Mouse (Mus musculus): Measurements from ENCODE around the gene Hist2h2ac. TPM values are rescaled to one million over a fixed set of nuclear protein-coding genes. Genes with fewer than 3 reads are reported as not detected.
"Not testable (repeated sequence)": the region's sequence is repeated elsewhere in the genome, so short reads cannot be mapped to it uniquely, and the experiment has no call there.

Gene Hist2h2ac
- total RNA-seq, 2 experiments from 2014 or later, result 12.1 to 12.5 TPM

DNA sequence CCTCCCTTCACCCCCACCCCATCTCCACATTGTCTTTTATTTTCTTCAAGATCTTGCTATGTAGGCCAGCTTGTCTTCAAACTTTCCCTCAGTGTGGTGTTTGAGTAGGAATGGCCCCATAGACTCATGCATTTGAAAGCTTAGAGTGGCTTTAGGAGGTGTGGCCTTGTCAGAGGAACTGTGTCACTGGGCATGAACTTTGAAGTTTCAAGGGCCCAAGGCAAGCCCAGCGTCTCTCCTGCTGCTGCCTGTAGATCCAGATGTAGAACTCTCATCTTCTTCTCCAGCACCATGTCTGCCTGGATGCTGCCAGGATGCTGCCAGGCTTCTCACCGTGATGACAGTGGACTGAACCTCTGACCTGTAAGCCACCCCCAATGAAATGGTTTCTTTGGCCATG lies 8.1 kb upstream of the Hist2h2ac start:
- no peak for DNase-seq

DNA sequence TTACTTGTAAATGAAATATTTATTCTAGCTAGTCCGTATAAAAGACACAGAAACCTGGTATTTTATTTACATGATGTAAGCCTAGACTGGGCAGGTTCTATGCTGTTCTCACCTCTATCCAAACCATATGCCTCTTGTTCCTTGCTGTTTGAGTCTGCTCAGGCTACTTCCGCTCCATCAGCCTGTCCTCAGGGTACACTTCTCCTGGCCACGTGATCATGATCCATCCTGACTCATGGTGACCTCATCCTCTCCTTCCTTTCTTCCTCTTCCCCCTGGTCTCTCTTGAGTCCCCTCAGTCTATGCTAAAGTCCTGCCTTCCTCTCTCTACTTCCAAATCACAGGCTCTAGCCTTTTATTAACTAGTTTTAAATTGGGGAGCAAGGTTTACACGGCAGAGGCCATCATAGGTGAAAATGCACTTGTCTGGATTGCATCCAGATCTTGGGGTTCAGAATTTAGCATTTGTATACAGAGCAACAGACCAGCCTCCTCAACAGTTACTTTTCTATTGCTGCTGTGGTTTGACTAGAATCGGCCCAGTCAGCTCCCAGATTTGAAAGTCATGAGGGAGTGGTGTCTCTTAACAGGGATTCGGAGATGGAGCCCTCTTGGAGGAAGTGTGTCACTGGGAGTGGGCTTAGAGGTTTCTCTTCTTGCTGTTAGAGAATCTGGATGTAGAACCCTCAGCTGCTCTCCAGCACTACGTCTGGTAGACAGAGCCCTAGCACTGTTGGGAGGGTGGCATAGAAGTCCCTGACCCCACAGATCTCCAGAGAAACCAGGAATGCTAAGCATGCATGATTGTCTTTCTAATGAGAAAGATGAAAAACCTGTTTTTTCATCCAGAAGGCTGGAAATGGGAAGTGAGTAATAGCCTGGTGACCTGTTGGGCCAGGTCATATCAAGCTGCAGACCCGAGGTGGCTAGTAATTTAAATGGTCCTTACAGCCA lies 6.3 kb upstream of the Hist2h2ac start:
- DNase-seq, result peak; percentile 34

DNA sequence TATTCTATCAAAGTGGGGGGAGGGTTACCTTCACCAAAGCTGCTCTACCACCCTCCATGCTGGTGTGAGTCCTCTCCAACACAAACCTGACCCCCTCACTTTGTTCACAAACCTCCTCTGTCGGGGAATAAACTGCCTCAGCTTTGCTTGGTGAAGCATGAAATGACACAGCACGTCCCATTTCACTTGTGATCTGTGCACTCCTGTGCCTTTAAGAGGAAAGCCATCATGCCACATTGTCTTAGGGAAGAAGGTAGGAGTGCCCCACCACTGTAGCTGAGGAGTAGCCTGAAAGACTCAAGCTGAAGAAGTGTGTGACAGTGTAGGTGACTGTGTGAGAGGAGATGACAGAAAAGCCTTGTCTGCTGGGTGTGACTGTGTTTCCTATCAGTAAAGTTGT lies 4.7 kb upstream of the Hist2h2ac start:
- DNase-seq, result no peak

DNA sequence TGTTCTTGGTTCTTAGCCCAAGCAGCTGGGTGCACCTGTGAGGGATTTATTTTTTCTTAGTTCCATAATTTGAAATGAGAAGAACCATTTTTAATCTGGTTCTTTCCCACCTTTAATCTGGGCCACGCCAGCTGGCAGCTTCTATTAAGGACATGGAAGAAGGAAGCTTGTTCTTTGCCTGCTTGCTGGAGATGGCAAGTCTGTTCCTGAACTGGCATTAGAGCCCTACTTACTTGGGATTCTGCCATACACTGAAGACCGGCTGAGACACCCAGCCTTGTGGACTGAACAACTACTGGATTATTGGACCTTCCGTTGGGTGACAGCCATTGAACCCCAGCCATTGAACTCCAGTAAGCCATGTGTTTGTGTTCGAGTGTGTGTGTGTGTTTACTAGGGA lies 2.1 kb upstream of the Hist2h2ac start:
- no peak for DNase-seq

DNA sequence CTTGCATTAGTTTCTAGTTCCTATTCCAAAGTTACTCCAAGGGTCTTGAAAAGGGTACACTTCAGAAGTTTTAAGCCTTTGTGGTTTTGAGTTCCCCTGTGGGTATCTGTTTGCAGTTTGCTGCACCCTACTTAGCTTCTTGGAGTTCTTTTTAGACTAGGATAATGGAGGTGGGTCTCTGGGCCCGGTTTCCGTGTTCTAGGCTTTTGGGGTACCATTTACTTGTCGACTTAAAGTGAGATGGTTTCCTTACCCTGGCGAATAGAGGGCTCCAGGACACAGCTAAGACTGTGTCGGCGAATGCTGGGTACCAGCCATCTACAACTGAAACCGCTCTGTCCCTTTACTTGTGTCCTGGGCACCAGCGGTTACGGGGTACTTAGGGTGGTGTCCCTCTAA lies 959 bp upstream of the Hist2h2ac start:
- no peak for DNase-seq

DNA sequence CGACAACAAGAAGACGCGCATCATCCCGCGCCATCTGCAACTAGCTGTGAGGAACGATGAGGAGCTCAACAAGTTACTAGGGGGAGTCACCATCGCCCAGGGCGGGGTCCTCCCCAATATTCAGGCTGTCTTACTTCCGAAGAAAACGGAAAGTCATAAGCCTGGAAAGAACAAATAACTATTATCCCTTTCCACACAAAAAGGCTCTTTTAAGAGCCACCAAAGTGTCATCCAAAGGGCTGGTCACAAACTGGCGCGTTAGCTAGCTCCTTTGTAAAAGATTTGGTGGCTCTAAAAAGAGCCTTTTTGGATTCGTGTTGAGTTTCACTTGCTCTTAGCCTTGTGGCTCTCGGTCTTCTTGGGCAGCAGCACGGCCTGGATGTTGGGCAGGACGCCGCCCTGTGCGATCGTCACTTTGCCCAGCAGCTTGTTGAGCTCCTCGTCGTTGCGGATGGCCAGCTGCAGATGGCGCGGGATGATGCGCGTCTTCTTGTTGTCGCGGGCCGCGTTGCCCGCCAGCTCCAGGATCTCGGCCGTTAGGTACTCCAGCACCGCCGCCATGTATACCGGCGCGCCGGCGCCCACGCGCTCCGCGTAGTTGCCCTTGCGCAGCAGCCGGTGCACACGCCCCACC lies 432 bp downstream of the Hist2h2ac start:
- DNase-seq, result not testable (repeated sequence)

DNA sequence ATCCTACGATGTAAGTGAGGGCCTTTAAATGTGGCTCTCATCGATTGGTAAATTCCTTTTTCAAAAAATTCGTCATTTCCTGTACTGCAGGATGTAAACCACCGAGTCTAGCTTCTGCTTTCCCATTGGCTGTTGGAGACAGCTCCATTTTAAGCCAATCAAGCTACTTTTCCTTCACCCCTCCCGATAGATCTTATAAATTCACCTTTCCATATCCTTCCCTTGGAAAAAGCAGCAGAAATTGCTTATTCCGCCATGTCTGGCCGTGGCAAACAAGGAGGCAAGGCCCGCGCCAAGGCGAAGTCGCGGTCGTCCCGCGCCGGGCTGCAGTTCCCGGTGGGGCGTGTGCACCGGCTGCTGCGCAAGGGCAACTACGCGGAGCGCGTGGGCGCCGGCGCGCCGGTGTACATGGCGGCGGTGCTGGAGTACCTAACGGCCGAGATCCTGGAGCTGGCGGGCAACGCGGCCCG lies 984 bp downstream of the Hist2h2ac start, which contains the start of the genes Bola1 and Hist2h2ab:
Bola1 (minus strand) TSS at position 49 of the 470 bp plus-strand sequence.
Hist2h2ab (plus strand) TSS at position 205 of the 470 bp plus-strand sequence.
- peak; percentile 73 for DNase-seq

DNA sequence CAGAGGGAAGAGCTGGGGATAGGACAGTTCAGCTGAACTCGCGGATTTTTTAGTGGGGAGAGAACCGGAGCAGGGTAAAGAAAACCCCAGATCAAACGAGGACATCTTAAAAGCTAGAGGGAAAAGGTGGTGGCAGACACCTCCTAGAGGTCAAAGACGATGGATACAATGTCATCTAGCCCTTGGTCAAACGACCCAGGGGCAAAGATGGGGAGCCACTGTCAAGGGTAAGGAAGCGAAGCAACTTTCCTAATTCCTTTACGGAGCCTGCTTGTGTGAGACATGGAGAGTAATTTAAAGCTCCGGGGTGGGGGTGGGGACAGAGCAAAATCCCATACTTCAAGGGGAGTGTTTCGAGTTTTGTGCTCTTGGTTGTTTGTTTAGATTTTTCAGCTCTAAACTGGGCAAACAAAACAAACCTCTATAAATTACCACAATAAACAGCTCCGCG lies 1.5 kb downstream of the Hist2h2ac start:
- peak; percentile 22 for DNase-seq

DNA sequence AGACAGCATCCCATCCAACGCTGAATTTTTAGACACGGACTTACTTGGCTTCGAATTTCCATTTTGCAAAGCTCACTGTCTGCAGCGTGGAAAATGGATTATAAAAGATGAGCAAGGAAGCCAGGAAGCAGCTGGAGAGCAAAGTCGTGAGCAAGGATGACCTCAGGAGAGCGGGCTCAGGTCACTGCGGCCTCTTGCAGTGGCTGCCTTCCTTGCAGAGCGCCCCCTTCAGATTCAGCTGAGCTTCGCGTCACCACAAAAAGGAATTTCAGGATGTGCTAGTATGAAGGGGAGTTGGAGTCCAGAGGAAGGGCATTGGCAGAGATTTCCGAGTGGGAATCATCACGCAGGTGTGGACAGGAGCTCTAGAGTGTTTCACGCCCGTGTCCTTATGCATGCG lies 11.4 kb downstream of the Hist2h2ac start:
- DNase-seq, result no peak

DNA sequence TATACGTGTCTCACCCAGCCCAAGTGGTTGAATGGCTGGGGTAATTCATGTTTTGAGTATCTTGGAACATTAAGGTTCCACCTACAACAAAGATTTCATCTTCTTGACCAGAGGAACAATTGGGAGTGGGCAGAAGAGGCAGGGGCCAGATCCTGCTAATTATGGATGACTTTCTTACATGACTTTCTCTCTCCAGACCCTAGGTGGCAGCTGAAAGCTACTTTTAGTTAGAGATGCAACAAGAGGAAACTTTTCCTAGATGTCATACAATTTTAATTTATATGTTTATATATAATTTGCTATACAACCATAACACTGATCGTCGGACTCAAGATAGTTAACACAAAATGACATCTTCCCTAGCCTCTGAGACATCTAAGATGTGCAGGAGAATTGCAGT lies 12.9 kb downstream of the Hist2h2ac start:
- no peak for DNase-seq

DNA sequence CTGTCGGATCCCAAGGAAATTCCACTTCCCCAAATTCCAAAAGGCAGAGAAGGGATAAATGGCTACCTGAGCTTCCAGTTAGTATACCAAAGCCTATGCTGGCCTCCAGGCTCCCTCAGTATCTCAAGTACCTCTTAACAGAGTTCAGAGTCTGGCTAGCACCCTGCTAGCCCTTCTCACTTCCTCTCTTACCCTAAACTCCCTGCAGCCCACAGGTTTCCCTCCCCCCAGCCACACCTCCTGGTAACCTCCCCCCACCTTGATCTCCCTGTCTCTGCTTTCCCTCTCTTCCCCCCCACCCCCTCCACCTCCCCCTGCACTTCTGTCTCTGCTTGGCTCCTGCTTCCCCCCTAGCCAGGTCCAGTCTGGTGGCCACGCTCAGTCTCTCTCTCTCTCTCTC lies 20.9 kb downstream of the Hist2h2ac start:
- no peak for DNase-seq

DNA sequence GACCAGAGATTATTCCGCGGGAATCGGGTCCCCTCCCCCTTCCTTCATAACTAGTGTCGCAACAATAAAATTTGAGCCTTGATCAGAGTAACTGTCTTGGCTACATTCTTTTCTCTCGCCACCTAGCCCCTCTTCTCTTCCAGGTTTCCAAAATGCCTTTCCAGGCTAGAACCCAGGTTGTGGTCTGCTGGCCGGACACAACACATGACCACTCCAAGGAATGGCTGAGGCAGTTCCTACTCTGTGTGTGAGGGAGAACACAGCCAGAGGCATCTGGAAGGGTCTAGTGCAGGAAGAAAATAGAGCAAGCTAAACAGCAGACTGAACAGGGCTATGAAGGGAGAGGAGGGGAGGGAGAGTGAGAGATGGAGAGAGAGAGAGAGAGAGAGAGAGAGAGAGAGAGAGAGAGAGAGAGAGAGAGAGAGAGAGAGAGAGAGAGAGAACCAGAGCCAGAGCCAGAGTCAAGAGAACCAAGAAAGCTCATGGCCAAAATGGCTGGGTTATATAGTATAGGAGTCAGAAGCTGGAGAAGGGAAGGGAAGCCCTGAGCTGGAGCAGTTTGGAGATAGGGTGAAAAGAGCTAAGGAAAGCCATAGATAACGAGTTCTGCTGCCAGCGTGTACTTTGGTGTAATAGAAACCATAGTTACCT lies 22.0 kb downstream of the Hist2h2ac start:
- not testable (repeated sequence) for DNase-seq

DNA sequence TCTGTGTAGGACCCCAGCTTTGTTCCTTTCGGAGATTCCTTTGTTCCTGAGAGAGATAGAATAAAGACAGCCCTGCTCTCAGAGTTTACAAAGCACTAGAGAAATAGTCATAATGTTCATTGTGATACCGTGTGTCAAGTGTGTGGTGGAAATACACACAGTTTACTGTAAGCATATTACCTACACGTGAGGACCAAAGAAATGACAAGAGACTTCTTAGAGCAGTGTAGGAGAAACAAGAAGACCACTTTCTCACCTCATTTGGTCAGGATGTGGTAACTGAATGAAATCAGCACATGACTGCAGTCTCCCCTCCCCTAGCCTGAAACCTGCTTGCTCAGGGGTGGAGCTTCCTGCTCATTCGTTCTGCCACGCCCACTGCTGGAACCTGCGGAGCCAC lies 22.5 kb downstream of the Hist2h2ac start:
- DNase-seq, result no peak

DNA sequence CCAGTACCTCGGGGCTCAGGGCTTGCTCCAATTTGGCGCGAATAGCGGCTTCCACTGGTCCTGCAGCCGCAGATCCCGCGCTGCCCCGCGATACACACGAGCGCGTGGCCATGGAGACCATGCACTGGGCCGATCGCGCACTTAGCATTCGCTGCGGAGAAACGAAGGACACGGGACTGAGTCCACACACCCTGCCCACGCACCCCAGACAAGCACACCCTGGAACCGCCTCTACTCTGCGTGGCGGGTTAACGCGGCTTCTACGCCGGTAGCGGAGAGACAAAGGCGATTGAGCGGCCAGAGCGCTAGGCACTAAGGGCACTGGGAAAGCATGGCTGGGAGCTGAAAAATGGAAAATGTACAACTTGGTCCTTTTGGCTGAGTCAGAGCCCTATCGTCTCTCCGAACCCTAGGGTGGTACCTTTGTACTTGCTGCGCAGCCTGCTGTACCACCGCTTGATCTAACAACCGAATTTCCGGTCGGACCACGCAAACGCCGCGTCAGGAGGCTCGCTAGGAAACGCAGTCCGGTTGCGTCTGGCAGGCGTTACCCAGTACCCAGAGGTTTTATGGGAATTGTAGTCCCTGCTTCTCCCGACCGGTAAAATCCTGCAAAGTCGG lies 23.4 kb downstream of the Hist2h2ac start:
- peak; percentile 83 for DNase-seq

DNA sequence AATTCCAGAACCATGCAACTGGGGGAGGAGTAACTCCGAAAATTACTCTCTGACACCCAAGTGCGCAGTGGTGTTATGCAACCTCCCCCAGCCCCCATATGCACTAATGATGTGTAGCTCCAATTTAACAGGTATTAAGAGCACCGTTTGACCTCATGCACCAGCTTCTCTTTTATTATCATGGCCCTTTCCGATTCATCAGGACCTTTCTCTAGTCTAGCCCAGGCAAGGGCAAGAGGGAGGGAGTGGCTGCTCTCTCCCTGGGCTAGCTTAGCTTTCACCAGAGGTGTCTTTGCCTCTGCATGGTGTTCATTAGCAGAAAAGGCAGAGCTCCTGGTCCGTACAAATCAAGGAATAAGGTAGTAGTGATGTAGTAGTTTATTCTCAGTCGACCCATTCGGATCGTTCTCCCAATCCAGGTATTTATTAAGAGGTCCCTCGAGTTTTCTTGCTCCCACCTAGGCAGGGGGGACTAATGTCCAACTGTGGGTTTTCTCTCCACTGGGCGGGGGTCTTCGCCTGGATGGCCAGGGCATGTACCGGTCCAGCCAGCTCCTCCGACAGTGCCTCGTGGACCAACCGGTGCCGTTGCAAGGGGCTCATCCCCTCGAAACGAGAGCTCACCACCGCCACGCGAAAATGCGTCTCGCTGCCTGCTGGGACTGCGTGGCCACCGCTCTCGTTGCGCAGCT lies 24.1 kb downstream of the Hist2h2ac start:
- DNase-seq, result no peak

DNA sequence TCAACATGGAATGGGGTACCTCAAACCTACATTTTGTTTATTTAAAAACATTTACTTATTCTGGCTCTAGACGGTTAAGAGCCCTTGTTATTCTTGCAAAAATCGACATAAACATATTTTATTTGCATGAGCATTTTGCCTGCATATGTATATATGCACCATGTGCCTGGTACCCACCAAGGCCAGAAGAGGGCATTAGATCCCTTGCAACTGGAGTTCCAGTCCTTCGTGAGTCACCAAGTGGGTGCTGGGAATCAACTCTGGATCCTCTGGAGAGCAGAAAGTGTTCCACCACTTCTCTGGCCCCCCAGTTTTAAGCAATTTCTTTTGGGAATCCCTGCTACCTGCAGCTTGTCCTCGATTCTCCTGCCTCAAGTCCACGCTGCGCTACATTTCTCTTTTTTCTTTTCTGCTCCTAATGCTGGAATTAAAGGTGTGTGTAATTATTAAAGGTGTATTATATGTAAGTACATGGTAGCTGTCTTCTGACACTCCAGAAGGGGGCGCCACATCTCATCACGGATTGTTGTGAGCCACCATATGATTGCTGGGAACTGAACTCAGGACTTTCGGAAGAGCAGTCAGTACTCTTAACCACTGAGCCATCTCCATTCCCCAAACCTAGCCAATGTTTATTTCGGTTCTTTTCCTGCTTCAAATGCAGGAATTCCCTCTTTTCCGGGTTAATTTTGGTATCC lies 24.9 kb downstream of the Hist2h2ac start:
- DNase-seq, result no peak

DNA sequence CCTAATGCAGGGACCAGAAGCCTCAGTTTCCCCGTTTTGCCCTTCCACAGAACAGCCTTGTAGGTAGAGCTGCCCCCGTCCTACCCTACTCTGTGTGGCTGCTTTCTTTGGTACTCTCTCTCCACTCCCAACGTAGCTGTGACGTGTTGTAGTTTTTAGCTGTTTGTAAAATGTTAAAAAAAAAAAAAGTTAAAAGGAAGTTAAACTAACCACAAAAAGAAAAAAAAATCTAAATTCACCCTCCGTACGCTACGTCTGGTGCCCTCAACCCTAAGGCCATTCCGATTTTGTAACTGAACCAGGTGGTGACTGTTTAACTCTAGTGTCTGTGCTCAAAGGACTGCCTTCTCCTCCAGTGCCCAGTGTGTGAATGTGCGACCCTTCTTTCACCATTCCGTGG lies 25.7 kb downstream of the Hist2h2ac start:
- DNase-seq, result no peak

DNA sequence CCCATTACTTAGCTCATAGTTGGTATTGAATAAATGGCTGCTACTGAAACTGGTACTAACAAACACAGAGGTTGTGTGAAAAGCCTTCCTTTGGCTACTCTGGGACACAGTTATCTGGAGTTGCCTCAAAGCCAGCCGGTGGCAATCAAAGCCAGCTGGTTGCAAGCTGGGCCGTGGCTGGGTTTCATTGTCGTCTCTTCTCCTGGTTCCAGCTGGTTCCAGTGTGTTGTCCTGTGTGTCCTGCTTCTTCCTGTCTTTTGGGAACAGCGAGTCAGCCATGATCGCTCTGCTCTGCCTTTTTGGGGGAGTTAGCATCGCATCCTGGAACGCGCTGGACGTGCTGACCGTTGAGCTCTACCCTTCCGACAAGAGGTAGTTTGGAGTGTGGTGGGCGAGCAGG lies 27.7 kb downstream of the Hist2h2ac start:
- DNase-seq, result no peak

DNA sequence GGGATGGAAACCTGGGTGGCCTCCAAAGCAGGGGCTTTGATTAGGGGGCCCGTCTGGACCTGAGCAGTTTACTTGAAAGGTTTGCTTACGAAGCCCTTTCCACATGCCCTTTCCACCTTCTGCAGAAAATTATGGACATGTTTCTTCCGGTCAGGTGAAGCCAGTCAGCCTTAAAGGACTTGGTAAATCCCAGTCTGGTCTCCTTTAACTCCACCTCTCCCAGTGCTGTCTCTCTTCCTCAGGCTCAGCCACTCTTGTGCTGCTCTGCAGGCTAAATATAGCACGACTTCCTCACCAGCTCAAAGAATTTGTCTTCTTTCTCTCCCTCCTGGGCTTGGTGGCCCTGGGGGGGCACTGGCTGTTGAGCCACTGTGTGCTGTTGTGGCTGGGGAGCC lies 38.3 kb downstream of the Hist2h2ac start:
- no peak for DNase-seq

DNA sequence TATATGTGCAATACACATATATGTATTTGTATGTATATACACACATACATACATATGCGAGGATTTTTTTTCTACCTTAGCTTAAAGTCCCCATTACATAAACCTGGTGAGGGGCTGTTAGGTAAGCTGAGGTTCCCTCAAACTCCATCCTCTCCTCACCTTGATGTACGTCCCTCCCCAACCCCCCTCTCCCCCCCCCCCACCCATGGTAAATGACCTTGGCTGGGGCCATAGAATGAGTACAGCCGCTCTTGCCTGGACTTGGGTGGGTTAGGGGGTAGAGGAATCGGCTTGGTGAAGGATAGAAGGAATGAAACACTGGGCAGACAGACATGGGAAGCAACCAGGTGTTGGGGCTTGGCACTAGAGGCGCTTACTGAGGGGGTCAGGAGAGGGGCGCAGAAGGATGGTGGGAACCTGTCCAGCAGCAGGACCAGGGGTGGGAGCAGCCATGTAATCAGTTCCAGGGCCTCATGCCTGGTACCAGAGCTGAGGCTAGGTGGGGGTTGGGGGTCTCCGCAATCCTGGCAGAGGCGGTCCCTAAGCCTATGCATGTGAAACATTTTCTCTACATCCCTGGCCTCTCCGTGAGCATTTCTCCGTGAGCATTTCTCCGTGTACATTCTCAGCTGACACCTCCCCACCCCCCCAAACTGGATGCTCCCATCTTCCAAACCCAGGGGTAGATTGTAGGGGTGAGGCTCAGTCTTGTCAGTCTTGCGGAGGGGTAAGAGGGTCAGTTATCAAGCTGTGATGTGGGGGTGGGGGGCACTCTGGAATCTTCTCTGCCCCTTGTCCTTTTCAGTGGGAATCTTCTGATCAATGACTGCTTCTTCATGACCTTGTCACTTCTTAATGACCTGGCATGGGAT lies 38.9 kb downstream of the Hist2h2ac start:
- no peak for DNase-seq
